Mouse (Mus musculus) yolk sac, embryonic 10.5 days (tissue): ENCODE measurements around the gene Evc2.

Experiments used
- DNase-seq: peaks from one replicate; pipeline ENCODE4 v3.0.0-alpha.2; 2017; ENCODE audit warnings: low spot score

Gene Evc2

DNA sequence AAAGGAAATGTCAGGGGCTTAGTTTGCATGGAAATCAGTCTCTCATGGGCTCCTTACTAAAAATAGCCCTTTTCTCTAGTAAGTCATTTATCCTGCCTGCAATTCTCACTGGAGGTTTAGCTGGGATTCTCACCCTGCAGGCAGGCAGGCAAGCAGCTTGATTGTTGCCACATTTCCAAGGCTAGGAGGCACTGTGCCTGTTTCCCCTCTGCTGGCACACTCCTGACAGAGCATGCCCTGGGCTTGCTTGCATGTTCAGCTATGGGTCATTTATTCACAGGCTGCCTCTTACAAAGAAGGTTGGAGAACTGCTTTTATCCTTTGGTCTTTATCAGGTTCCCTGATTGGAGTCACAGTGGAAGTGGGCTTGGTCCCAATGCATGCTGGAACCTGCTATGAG, 27.5 kb downstream of the Evc2 start:
- DNase-seq: no peak

DNA sequence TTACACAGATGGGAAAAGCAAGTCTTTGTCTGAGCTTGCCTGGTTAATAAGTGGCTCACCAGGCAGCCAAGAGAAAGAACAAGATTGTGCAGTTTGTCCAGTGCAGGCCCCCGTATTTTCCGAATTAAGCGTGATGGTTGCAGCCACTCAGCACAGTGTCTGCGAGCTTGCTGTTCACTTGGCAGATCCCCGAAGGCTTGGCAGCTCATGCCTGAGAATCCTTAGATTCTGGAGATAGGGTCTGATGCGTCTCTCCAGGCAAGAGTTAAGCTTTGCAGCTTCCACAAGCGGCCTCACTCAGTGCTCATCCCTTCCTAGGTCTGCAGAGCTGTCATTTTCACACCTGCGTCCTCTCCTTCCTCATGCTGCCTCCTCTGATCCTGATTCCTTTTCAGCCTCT, 30.5 kb downstream of the Evc2 start:
- DNase-seq: no peak

DNA sequence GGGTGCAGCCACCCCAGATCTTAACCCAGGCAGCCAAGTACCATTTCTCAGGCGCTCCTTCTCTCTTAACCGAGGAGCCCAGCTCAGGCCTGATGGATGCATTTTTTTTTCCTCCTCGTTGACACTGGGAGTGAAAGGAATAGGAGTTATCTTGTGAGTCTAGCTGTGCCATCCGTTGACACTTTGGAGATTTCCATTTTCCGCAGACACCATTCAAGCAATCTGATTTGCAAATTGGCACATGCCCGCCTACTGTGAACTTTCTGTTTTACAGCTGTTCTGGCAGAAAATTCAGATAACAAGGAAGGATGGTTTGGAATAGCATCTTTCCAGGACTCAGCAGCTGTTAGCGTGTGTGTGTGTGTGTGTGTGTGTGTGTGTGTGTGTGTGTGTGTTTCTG, 39.1 kb downstream of the Evc2 start:
- DNase-seq: no peak

DNA sequence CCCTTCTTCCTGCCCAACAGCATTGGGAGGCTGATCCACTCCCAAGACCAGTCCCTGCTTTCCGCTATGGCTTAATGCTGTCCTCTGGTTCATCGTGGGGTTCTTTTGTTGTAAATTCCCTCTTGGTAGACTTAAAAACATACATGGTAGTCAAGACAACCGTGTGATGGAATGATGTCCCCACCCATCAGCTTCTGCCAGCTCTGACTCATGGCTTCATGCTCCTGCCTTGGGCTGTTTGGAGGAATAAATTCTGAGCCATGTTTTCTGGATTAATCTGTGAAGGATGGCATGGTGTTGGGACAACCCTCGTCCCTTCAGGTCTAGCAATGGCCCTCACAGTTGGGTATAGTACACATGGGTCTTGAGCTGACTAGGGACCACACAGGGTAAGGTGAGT, 42.3 kb downstream of the Evc2 start:
- no peak for DNase-seq

DNA sequence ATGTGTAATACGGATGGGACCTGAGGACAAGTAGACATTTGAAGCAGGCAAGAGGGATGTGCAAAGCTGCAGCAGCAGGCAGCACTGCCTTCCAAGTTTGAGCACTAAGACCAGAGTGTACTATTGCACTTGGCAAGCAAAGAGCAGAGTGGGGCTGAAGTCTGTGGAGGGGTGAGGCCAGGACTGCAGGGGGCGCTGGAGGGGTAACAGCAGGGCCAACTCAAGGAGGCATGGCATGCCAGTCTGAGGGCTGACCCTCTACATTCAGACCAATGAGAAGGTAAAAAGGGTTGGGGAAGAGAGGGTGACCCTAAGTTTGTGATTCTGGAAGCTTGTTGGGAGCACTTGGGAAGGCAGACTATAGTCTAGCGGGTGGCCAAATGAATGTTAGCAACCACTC, 45.3 kb downstream of the Evc2 start:
- DNase-seq: no peak

DNA sequence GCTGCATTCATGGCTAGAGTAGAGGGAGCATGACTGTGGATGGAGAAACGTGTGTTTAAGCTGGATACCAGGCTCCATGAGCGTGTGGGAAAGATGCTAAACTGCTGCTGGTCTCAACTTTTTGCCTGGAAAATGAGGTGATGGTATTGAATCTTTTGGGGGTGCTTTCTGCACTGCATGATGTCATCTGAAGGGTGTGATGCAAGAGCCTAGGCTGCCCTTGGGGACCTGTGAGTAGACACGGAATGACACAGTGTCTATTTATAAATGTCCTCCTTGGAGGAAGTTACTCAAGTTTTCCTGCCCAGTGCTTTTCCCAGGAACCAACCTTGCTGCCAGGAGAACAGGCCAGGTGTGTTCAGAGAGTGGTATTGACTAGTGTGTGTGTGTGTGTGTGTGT, 50.3 kb downstream of the Evc2 start:
- no peak for DNase-seq

DNA sequence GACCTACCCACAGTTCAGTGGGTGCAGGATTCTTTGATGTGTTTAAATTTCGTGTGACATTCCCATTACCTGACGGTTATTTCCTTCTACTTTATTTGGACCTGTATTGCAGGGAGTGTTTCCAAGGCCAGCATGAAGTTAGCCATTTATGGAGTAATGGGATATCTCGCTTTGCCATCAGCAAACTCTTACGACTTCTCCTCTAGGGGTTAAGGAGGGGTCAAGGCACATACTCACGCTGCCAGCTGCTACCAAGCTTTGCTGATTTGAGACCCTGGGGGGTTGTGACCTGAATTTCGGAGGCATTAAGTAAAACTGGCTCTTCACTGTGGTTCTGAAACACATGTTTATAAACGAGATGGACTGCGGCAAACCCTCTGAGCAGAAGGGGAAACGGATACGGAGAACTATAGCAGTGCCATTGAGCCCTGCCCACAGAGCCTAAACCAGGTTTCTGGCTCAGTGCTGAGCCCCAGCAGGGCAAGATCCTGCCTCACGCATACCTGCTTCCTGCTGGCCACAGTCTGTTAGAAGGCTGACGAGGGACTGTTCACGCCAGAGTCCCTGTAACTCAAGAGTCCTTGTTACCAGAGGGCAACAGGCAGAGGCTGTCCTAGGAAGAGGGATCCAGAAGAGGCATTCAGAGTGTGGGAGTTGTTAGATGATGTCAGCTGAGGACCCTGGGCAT, 51.7 kb downstream of the Evc2 start:
- no peak for DNase-seq

DNA sequence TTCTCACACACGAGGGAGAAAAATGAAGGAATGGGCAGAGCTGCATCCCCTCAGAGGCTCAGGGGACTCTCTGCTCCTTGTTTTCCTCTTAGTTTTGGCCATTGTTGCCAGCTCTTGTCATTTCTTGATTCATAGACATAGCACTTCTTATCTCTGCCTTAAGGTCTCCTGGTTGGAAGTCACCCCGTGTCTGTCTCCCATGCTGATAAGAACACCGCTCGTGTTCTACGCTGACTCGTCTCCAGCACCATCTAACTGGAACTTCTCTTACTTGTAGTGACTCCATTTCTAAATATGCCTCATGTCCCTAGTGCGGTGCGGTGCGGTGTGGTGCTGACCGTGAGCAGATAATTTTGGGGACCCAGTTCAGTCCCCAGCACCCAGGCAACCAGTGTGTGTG, 52.6 kb downstream of the Evc2 start:
- DNase-seq: no peak

DNA sequence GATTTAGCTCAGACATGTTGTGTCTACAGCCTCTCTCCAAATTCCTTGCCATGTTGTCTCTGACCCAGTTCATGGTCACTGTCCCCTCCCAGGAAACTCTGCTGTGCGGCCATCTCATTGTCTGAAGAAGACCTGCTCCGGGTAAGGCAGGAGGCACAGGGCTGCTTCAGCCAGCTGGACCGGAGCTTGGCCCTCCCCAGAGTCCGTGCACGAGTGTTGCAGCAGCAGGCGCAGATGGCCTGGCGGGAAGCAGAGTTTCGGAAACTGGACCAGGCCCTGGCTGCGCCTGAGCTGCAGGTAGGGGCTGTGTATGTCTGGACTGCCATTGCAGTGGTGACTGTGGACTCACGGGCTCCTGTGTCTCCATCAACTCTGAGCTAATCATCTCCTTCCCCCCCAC, 53.6 kb downstream of the Evc2 start:
- no peak for DNase-seq

DNA sequence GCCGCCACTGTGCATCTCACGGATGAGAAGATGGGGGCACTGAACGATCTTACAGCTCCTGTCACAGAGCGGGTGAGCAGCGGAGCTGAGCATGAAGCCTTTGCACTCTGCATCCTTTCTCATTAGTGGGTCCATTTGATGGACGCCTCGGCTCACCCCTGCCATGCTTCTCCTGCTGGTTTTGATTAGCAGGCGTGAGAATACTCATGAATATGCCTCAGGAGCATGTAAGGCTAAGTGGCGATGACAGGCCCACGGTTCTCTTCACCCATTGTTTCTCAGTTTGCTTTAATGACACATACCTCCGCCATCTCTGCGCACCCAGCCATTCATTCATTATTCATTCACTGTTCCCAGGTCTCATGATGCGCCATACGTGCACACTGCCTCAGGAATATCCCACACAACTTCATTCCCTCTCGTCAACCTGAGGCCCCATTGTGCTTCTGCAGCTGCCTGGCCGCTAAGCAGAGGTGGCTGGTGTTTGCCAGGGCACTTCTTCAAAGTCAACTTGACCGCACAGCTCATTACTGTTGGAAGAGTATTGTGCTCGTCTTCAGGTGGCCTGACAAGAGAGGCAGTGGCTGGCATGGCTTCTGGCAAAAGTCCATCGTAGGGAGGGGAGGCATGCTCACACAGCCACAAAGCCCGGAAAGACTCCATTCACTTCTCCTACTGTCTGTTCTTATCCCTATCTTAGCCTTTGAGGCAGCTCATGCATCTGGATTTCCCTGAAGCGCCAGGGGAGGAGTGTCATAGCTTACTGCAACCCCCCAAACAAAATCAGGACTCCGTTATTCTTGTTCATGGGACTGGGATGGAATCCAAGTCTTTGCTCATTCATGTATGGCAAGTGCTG, 57.1 kb downstream of the Evc2 start:
- no peak for DNase-seq

DNA sequence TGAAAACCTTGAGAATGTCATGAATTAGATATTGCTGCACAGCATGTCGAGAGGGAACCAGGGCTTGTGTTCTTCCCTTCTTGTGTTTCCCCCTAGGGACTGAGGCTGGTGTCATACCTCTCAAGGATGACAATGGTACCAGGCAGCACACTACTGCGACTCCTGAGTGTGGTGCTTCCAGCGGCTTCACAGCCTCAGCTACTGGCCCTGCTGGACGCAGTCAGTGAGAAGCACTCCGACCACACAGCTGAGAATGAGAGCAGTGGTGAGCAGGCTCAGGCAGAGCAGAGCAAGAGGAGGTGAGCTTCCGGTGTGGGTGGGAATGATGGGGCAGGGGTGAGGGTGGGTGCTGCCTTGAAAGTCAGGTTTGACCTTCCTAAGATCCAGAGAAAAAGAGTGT, 80.7 kb downstream of the Evc2 start:
- no peak for DNase-seq

DNA sequence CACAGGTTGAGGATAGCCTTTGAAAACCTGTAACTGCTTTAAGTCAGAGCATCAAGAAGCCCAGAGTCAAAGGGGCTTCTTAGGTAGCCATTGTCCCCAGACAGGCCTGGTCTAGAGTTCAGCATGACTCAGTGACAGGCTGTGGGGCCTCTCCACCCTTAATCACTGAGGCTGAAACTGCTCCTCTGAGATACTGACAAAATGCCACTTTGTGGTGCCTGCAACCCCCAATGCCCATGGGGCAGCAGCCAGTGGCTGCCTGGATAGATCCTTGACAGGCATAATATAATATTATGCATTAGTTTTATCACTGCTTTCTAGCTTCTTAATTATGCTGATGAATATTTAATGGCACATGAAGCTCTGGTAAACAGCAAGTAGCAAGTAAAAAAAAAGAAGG, 88.9 kb downstream of the Evc2 start:
- no peak for DNase-seq

DNA sequence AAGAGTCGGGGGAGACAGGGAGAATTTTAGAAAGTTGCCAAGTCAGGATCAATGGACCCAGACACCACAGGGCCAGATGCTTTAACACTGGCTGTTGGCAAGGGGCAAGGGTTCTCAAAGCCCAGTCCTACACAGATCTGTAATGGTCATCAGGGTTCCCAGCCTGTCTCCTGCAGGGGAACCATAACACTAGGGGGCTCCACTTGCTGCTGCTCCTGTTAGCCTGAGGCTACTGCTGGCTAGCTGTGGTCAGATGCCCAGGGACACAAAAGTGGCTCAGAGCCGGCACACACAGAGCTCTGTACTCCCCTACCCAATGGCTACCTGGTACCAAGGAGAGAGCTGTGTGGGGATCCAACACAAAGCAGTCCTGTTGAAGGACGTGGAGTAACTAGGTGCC, 97.1 kb downstream of the Evc2 start:
- DNase-seq: no peak

DNA sequence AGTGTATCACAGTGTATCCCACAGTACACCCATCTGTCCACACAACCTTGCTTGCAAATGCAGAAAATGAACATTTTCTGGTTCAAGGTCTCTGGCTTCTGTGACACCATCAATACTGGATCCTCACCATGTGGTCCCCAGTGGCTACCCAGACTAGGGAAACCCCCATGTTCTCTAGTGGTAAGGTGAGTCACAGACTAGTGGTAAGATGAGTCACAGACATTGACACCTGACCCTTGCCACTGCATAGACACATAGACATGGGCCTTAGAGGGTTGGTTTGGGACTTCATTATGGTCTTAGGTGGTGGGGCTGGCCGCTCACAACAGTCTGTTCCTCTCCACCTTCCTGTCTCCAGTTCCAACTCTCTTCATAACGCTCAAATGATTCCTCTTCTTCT, 104.5 kb downstream of the Evc2 start:
- DNase-seq: no peak

DNA sequence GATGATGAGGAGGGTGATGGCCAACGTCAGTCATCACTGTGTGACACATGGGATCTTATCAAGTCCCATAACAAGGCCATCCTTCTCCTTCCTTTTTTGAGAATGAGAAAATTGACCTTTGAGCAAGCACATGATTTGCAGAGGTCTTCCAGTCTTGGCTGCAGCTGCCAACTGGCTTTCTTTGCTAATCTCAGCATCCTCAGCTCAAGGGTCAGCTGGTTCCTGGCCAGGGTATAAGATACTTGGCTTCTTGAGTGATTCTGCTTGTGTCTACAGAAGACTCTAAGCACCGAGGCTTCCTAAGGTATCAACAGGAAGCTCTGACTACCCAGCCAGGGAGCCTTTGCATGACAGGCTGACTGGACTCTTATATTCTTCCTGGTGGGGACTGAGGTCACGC, 109.2 kb downstream of the Evc2 start:
- no peak for DNase-seq

DNA sequence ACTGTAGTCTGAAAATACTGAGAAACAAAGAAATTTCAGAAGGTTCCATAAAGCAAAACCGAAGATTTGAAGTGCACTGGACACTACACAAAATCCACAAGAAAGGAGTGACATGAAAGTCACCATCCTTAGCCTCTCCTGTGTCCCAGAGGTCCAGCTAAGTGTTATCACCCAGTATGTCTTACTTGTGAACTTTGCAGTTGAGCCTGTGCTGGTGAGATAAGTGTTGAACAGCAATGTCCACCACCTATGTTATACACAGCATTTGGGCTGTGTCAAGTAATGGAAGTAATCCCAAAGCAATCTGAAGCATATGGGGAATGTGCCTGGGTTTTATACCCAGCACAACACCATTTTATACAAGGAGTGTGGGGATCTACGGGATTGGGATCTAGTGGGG, 118.3 kb downstream of the Evc2 start:
- DNase-seq: no peak

DNA sequence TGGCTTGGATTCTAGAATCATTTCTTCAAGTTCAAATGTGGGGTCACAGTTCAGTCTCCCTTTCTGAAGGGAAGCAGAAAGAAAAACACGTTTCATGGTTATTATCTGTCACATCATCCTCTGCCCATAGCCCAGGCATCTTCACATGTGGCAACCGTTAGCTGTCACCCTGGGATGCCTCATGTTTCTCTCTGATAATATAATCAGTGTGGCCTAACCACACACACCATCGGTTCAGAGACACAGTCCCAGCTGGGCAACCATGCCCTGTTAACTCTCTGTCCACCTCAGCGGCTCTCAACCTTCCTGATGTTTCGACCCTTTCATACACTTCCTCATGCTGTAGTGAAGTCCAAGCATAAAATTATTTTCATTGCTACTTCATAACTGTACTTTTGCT, 118.9 kb downstream of the Evc2 start:
- no peak for DNase-seq

DNA sequence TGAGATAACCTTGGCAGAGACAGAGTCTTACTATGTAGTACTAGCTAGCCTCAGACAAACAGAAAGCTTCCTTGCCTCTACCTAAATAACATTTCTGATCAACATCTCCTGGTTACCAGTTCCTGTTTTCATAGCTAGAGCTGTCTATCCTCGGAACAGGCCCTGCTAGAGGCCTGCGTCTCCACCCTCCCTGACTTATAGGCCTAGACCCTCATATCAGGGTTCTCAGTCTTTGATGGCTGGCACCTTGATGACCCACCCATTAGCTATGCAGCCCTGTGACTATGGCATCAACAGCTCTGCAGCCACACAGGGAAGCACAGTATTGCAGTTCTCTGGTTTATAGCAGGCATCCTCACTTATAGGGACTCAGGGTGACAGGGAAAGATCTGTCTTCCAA, 119.5 kb downstream of the Evc2 start:
- DNase-seq: no peak

DNA sequence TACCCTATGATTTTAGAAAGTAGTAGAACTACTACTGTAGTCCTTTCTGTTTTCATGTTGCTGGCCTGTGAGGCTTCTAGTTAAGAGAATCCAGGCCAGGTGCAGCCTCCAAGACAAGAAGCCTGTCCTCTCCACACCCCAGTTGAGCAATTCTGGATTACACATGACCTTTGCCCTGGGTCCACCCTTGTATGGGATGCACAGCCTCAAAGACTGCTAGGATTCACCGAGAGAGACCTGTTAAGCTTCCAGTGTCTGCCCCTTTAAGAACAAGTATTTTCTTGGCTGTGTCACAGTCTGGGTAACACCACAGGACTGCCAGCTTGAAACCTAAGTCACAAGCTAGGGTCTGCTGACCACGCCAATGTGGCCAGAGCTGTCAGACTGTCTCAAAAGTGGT, 119.9 kb downstream of the Evc2 start:
- DNase-seq: no peak

DNA sequence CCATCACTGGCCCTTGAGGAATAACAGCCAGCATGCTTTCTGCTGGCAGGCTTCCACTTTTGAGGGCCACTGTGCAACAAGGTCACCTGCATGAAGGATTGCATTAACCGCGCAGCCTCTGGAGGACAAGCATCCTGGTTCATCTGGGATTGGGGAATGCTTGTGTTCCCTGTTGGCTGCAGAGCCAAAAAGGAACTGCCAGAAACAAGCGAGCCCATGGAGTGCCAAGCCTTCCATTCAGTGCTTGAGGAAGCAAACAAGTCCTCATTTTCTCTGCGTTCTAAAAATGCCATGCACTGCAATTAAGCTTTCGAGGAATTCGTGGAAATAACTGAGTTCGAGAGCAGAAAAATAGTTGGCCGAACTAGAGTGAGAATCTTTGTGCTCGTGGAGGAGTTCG, 127.2 kb downstream of the Evc2 start:
- no peak for DNase-seq

DNA sequence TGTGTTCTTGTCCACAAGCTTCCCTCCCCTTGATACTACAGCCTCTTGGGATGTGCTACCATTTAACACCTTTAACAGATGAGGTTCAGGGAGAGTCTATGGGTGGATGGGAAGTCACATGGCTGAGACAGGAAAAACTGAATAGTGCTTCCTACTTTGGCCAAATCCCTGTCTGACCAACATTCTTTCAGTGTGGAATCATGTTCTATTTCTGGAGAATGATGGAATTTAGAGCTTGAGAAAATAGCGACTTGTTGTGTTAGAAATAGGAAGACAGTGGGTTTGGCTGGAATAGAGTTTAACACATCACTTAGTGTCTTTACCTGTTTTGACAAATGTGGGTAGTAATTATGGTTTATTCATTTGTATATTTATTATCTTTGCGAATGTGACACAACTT, 129.3 kb downstream of the Evc2 start:
- DNase-seq: no peak

DNA sequence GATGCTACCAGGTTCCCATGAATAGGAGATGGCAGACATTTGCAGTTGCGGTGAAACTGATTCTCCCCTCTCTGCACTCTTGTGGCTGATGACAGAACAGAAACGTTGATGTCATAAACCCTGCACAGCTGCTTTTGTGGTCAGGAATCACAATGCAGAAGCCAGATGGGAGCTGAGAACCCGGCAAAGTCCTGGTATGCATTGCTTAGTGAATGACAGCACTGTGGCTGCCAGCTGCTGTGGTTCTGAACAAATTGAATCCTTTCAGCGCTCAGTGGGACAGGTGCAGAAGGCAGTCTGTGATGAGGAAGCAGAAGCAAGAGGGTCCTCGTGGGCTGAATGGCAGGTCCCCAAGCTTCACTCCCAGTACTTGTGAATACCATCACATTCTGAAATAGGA, 130.7 kb downstream of the Evc2 start:
- no peak for DNase-seq

DNA sequence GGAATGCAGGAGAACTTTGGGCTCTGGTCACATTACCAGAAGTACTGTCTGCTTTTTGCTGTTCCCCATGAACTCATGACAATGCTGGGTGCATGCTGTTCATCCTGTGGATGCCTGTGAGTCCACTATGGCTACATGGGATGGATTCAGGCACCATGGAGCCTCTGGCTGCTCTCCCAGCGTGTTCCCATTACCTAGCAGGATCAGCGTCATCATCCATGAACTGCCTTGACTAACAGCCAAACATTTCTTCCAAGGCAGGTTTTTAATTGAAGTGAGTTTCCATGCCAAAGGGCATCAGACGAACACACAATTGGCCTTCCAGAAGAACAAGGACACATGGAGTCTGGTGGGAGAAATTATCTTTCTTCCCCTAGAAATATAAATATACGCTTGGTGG, 133.3 kb downstream of the Evc2 start:
- no peak for DNase-seq

DNA sequence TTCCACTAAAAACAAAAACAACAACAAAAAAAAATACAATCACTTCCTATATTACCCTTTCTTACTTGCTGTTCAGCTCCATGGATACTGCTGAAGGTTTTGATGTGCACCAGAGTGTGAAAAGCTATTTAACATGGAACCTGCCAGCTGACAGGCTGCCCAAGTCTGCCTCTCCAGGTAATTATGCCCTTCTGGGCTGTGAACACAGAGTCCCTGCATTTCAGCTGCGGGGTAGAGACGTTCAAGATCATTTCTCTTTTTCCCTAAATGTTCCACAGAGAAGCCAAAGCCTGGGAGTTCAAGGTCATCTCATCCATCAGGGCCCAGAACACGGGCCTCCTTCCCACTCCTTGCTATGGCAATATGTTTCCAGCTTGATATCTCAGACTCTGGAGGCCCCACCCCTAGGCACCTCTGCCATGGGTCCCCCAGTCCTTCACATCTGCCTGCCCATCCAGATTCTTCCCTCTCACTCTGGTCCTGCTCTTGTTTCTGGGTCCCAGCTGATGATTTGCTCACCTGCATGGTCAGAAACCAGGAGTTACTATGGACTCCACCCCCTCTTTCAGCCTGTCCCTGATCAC, 133.8 kb downstream of the Evc2 start:
- DNase-seq: no peak
